Mouse (Mus musculus): ENCODE results near the gene Acp2.

DNA sequence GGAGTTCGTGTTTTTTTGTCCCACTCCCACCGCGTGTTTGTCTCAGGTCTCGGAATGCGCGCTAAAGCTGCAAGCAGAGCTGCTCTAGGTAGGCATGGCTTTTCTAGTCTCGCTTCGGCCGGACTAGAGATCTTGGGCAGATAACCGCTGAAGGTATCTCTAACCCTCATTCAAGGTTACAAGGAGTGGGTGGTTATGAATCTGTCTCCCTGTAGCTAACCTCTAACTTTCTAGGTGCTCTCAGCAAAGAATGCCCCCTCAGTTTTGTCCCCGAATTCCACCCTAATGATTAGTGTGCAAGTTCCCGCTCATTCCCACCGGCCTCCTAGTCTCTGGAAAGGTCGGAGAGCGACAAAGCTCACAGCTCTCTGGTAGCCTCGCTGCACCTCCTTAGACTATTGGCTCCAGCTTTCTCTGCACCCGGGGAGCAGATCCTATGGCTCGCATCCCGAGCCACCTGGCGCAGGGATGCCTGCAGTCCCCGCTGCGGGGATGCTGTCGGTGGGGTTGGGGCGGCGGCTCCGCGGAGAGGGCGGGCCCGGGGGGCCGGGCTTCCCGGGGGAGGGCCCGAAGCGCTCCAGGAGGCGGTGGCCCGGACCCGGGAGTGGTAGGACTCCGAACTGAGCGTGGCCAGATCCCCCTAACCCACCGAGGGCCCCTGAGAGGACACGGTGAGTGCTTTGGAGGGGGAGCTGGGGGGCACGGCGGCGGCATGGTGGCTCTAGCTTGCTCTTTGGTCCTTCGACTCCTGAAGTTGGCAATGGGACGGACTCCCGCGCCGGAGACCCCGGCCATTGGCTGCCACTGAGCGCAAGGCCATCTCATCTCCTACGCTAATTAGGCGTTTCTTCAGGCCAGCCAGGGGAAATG, 53.8 kb downstream of the Acp2 start:
- no peak for TF ChIP-seq POLR2A (IDR thresholded peaks at IDR 0.05; ENCODE audit: borderline replicate concordance, low read depth, low read length)
- TF ChIP-seq CTCF (IDR thresholded peaks at IDR 0.05; ENCODE audit: low read depth, low read length), result no peak

Measured in bone marrow macrophage, adult 2 months (primary cell).